Mouse (Mus musculus): ENCODE measurements at regions not wholly inside any gene's neighbourhood (a gene's known extent, or its start where the extent isn't known, plus 50 kb on each side); places are given as distances from the start of the nearest gene placed in this dataset.
"Not testable (repeated sequence)": the region's sequence is repeated elsewhere in the genome, so short reads cannot be mapped to it uniquely, and the experiment has no call there.

DNA sequence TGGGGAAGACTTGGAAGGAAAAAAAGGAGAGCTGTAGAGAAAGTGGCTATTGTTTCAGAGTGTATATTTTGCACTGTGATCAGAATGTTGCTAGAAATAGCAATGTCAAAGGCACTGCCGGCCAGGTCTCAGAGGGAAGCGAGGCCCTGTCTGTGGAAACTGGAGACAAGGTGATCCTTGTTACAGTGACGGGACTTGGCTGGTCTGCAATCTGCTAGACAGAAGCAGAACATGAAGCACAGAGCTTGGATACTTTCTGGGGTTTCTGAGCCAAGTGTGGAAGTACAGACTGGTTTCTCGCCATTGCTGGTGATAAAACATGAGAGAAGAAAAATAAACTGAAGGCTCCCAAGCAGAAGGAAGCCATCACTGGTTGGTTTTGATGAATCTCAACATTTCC lies 198.3 kb upstream of the Slc7a14 start:
- no peak for DNase-seq

DNA sequence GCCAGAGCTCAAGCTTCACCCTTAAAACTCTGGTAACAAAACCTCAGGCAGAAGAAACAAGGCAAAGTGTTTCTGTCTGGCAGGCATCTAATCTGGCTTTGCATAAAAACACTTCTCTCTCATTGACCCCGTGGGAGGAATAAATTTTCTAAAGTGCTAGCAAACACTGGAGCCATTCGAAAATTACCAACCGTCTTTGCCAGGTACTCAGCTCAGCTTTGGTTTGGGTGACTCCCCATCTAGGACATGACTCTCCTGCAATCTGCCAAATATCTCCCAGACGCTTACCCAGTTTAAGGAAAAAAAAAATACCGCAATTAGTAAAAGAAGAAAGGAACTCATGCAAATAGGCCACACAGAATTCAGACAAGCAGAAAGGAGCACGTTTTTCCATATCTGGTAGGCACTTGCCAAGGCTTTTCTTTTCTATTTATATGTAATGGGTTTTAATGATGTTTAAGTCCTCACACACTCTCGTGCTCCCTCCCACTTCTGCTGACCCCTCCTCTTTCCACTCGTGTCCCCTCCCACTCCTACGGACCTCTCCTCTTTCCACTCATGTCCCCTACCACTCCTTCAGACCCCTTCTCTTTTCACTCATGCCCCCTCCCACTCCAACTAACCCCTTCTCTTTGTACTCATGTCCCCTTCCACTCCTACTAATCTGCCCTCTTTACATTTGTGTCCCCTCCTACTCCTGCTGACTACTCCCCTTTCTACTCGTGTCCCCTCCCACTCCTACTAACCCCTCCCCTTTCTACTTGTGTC lies 189.2 kb upstream of the Slc7a14 start:
- DNase-seq, result no peak

DNA sequence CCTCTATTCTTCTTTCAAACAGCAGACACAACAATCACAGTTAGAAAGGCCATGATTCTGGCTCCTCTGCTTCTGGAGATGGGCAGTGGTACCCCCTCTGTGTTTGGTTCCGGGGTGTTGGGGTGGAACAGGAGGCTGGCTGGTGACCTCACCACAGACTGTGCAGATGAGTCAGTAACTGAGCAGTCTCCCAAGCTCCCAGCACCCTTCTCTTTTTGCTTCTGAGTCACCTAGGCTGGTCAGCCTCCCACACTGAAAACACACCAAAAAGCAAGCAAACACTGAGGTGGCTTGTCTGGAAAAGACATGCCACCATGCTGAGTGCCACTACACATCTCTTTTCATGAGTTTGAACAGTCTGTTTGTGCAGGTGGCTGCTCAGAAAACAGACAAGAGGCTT lies 185.1 kb upstream of the Slc7a14 start:
- no peak for DNase-seq

DNA sequence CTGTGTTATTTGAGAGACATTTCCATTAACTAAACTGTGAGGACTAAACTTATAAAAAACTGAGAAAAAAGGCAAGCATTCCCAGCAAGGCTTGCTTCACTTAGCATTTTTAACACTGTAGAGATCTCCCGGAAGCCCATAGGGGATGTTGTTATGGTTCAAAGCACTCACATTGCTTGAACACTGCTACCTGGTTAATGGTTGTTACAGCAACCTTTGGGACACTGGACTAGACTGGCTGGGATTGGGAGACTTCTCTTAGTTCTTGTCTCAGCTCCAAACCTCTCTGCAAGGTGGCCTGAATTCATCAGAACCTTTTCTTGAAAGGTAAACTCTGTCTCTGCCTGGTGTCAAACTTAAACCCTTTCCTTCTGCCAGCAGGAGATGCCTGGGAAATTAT lies 184.5 kb upstream of the Slc7a14 start:
- no peak for DNase-seq

DNA sequence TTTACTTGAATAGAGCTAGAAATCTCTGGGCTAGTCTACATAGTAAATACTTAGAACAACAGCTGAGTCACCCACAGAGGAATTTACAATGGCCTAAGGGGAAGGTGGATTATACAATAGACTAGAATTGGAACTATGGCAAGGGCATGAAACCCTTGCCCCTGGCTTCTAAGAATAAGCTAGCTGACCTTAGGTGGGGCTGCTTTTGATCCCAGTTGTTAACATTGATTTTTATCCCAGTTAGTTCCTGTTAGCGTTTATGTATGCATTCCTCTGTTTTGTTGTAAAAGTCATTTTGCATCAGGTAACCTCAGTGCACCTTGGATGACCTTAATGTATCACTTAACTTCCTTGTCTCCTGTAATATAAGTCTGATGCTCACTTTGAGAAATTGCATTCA lies 181.6 kb upstream of the Slc7a14 start:
- not testable (repeated sequence) for DNase-seq

DNA sequence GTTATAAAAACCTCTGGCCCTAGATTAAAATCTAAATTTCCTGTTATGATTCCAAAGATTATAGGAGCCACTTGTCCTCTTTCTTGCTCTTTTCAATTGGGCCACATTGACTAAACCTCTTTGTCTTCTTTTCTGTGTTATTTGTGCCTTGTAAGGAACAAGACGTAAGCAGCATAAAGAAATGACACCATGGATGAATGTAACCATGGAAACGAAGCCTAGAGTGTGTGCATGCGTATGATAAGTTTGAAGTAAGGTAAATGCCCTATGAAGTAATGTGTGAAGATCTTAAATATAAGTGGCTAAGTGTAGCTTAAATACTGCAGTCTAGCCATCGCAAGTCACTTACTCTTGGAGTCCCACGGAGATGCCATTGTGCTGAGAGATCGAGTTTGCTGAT lies 177.4 kb upstream of the Slc7a14 start:
- DNase-seq, result no peak

DNA sequence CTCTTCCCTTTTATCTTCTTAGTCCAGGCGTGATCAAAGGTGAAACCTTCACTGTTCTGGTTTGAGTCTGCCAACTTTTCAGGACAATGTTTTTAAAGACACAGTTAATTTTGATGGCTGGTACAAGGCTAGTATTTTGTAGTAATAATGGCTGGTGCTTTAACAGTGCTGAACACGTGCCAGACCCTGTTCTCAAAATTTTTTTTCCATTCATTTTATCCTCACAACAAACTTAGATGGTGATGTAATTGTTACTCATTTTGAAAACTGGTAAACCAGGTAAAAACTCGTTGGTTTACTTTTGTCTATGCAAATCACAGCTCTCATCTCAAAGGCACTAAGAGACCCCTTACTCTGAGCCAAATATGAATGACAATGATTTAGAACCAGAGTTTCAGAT lies 171.8 kb upstream of the Slc7a14 start:
- DNase-seq, result no peak

DNA sequence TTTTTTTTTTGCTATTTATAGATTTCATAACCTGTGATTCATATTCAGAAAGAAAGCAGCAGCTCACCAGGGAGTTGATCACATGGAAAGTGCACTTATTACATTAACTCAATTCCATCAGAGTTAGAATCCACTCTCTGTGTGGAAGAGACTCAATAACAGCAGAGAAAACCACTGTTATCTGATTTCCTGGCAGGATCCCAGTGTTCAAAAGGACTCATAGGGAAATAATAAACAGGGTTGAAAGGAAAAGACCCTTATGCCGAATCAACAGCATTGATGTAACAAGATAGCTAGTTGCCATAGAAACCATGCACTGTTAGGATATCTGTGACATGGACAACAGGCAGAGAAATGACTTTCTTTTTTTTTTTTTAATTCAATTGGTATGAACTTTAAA lies 157.7 kb upstream of the Slc7a14 start:
- DNase-seq, result no peak

DNA sequence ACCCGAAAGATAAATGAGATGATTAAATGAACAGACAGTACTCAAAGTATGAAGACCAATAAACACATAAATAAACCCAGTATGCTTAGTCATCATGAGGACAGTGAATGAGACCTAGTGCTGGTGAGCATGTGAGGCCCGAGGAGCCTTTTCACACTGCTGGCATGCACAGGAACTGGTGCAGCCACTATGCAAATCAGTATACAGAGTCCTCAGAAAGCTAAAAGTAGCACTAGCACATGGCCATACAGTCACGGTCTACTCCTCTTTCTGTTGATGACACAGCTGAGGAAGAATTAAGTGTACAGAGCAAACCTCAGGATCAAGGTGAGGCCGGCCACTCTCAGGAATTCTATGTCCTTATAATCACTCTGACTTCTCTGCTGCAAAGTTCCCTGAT lies 154.1 kb upstream of the Slc7a14 start:
- DNase-seq, result no peak

DNA sequence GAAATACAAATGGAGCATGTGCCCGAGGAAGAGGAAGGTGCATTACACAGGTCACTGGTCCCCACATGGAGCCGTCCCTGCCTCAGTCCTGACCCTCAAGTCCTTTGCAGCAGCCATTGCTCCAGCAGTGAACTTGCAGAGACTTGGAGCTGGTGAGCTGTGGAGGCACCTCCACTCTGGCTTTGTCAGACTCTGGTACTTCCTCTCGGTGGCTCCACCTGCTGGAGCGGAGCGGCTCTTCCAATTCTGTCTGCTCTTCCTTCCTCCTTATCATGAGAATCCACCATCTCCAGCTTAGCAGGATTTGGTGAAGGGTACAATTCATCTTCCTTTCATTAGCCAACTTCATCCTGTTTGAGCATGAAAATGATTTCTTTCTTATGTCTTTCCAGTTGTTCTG lies 149.3 kb upstream of the Slc7a14 start:
- DNase-seq, result peak; percentile 36

DNA sequence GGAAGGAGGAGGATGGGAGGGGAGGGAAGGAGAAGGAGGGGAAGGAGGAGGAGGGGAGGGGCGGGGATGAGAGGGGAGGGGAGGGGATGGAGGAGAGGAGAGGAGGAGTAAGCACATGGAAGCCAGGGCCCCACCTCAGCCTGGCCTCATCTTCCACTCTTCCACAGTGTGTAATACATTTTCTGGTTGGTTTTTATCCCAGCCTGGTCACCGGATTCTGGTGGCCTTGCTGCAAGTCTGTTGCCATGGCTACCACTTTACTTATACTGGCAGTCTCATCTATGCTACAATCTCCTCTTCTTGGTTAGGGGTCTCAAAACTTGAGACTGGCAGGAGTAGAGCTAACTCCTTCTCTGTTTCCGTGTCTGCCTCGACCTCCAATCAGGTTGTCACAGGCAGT lies 147.8 kb upstream of the Slc7a14 start:
- no peak for DNase-seq

DNA sequence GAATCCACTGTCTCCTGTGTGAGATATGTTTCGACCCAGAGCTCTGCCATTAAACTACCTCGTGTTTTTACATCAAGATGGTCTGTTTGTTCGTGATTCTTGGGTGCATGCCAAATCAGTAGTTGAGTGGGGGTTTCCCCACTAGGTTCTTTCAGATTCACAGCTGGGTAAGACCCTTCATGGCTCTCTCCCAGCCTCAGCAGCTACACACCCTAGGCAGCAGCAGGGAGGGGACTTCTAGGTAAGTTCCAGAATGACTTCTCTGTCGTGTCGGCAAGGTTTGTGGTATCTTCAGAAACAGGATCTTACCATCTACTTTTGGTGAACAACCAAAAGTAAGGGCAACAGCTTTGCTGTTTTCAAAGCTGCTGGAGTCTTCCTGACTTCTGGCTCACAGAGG lies 144.9 kb upstream of the Slc7a14 start:
- no peak for DNase-seq

DNA sequence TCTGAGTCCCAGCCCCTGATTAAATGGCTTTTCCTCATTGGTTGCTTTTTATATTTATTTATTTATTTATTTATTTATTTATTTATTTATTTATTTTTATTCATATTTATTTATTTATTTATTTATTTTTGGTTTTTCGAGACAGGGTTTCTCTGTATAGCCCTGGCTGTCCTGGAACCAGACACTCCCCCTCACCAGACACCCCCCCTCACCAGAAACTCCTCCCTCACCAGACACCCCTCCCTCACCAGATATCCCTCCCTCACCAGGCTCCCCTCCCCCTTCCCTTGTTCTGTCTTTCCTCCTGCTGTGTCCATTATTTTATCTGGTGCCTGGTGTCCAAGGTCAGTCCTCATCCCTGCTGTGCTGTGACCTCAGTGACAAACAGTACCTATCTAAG lies 134.7 kb upstream of the Slc7a14 start:
- no peak for DNase-seq

DNA sequence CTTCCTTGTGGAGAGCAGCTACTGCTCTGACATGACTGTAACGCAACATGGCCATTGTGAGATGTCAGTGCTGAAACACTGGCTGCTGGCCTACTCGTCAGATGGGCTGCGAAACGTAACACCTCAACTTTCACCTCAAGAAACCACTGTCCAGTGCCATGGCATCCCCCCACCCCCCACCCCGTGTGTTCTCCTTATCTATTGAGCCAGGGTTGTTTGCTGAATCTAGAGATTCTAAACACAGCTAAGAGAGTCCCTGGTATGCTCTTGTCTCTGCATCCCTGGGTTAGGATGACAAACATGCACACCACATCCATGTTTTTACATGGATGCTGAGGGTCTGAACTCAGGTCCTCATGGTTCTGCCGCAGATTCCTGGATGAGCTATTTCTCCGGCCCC lies 134.1 kb upstream of the Slc7a14 start:
- DNase-seq, result no peak

DNA sequence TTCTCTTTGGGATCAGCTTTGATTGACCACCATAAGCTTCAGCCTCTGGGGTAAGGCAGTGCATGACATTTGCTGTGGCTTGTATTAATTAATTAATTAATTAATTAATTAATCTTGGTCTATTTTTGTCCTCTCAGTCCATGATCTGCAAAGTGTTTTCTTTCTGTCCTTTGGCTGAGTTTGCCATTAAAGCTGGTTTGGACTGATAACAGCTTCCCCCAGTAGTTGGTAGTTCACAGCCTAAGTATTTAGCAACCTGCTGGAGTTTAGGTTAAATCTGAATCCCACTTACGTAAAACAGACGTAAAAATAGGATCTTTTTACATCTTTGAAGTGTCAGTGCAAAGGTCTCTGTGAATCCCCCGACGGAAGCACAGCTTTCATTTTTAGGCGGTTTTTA lies 133.7 kb upstream of the Slc7a14 start:
- no peak for DNase-seq

DNA sequence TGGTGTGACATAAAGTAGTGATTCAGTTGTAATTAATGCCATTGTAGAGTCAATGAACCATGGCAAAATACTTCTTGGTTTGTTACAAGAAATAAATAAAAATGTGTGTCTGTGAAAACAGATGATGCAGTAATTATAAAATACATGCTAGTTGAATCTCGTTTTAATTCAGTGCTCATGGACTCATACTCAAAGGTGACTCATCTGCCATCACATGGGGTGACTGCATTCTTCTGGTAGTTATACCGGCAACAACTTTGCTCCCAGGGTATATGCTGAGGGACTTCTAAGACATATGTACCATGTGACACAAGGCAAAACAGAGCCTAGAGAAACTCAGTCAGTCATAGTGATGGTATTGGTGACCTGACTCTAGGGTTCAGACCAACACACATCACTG lies 130.1 kb upstream of the Slc7a14 start:
- DNase-seq, result no peak

DNA sequence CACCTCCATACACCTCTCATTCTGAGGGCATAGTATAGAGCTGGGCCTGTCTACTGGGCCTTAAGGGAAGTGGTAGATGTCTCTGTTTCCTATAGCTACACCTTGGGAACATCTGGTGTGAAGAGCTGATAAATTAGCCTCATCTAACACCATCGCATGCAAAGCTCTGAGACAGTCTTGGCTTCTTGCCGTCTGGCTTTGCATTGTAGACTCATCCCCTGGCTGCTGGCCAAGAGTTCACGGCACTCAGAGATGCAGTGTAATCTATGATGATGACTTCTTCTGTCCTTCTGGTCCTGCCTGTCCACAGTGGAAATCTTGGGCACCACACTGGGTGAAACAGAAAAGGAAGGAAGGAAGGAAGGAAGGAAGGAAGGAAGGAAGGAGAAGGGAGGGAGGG lies 127.8 kb upstream of the Slc7a14 start:
- DNase-seq, result no peak

DNA sequence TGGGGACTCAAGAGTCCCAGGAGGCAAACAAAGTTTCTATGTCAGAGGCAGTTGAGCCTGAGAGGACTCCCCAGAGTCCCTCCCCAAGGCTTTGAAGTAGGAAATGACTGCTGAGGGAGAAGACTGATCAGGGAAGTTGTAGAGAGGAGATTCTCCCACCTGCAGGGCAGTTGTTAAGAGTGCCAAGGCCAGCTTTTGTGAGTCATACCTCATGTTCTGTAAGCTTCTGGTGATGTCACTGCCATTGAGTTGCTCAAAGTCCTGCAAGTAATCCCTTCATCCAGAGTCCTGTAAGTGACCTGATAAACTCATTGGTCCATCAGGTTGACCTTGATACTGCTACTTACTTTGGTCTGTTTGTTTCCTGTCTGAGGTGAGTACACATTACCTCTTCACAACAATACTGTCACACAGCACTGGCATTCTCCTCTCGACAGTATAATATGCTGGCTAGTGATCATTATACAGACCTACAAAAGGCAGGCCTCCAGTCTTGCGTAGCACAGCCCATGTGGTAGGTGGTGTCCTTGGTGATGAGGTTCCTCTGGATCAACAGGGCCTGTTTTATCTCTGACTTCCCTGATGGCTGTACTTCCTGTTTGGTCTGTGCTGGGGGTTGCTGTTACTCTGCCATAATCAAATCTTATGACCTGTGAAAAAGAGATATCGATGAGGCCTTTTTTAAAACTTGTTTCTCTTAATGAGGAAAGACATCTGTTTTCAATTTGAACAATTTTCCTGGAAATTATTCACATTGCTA lies 125.2 kb upstream of the Slc7a14 start:
- DNase-seq, result no peak

DNA sequence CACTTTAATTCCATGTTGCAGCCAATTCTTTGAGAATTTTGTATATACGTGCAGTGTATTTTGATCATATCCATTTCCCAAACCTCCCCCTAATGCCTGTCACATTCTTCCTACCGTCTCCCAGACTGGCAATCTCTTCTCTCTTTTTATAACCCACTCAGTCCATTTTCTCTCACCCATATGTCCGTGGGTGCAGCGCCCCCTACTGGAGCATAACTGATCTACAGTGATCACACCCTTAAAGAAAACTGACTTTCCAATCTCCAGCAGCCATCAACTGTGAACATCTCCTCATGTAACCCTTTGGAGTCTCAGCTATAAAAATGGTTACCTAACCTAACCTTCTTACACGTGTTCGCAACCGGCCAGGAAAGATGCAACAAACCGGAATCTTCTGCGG lies 123.0 kb upstream of the Slc7a14 start:
- no peak for DNase-seq

DNA sequence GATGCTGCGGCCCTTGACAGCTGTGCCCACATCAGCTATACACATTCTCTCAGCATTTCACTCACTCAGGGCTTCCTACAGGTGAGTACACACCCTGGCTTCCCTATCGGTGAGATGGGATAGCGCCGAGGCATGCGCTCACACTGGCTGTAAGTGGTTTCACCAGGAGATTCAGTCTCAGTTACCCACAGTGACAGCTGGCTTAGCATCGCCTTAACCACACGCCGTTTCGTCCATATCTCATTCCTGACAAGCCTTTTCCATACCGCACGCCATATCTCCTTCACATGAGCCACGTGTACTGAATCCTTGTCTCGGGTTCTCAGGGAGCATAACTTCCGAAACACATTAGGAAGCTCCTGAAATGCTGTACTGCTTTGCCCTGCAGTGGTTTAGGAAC lies 113.3 kb upstream of the Slc7a14 start:
- DNase-seq, result no peak

DNA sequence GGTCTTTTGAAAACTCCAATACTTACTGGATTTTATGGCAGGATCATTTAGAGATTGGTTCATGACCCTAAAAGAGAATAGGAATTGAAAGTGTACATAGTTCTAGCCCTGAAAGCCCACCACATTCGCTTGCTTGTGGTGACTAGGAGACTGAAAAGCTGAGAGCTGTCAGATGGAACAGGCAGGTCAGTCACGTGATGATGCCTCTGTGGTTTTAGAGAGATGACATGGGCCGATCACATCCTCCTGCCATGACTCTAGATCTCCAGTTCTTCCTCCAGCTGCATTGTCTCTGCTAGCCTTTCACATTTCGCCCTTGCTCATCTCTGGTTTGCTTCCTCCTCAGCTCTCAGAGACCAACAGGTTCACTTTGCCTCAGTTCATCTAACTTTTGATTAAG lies 98.6 kb upstream of the Slc7a14 start:
- no peak for DNase-seq

DNA sequence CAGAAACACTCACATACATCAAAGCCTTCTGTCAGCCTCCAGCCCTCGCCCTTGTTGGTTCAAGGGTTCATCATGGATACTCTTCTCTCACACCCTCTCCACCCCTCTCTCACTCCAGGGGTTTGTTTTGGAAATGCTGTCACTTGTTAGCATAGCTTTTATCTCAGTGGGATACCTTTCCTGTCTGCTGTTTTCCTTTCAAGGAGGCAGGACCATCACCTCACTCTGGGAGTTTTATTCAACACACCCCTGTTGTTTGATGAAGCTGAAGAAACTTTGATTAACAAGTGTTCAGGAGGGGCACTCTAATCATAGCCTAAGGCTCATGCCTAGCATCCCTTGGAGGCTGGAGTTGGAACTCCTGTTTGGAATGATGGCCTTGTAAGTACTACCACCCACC lies 95.7 kb upstream of the Slc7a14 start:
- DNase-seq, result no peak

DNA sequence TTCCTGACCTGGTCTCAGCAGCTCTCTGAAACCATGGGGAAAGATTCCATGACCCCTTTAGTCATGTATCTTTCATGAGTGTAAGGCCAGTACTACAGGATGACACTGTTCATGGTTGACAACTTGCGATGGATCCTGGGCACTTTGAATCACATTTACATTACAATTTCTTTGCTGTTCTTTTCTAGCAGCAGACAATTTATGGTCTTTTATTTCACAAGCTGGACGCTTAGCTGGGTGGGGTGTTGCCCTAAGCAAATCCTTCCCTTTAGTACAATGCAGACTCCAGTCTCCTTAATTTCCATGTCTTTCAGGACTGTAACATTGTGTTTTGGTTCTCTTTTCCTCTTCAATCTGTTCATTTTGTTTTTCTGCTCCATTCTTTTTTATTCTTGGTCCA lies 89.0 kb upstream of the Slc7a14 start:
- DNase-seq, result no peak

DNA sequence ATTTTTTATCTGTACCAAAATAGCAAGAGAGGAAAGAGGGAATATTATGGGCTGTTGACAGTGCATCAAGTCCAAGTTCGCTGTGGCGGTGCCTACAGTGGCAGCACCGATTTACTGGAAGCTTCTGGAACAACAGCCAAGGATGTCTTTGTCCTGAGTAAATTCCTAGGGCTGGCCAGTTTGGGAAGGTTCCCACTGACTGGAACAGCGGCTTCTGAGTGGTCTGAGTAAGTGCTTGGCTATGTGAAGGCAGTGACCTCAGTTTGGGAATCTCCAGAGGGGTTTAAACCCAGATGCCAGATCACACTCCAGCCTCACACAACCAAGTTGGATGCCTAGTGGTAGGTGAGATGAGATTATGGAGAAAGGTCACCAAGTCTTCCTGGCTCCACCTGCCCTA lies 84.4 kb upstream of the Slc7a14 start:
- DNase-seq, result no peak

DNA sequence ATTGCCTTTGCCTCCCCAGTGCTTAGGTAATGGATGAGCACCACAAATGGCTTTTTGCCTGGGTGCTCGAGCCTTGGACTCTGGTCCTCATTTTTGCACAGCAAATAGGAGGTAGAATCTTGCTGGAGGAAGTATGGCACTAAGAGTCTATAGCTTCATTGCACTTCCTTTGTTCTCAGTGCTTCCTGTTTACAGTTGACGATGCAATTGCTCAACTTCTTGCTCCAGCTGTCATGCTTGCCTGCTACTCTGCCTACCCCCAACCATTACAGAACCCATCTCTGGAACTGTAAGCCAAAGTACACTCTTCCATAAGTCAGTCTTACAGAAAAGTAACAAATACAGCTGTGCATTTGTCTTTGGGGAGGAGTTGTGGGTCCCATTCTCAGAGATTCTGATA lies 79.8 kb upstream of the Slc7a14 start:
- DNase-seq, result no peak
